In the genomic region with DNA sequence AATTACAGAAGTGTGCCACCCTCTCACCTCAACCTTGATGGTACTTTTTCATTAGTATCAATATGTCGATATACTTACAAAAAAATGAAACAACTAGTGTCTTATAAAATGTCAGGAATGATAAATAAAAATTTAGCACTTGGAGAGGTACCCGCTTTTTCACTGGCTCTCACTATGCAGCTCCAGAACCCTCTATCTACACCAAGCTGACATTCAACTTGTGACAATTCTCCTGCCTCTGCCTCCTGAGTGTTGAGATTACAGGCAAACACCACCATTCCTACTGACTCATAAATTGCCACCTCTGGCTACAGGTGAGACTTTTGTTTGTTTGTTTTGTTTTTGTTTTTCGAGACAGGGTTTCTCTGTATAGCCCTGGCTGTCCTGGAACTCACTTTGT, we compare ENCODE assay signal across 8 mouse cellular contexts. TPM values are rescaled to one million over a fixed set of nuclear protein-coding genes. Genes with fewer than 3 reads are reported as not detected.
DNase-seq lines count a peak whose midpoint lies in the region; ATAC-seq and TF ChIP-seq lines count a peak whose summit lies in the region.

No protein-coding gene starts in this region.

- 0 out of 2 replicates have a peak overlapping the region, but pooled peaks have one; percentile 43 for H3K9ac ChIP-seq in heart, embryonic 11.5 days (ENCODE audit: low read depth, low read length)
- H3K9ac ChIP-seq in forebrain, embryonic 16.5 days (replicated peaks; ENCODE audit: low read depth, low read length), result peak overlapping the region; percentile 32; the same call in 1 of the 2 replicates

- H3K4me3 ChIP-seq in heart, embryonic 11.5 days (ENCODE audit: low read depth, low read length), result peak overlapping the region; percentile 93
- H3K4me3 ChIP-seq in E14TG2a.4 (replicated peaks; ENCODE audit: low read length) (peak overlapping the region; percentile 99), macrophage (ENCODE audit: inconsistent target) (peak overlapping the region; percentile 43)
- peak overlapping the region; percentile 72 for H3K4me3 ChIP-seq in forebrain, embryonic 16.5 days (replicated peaks; ENCODE audit: low read length)

- no peaks in the 10 kb centered on the region for H3K4me1 ChIP-seq in heart, embryonic 11.5 days (ENCODE audit: control insufficient read depth, insufficient read depth, low read length)
- peaks cover 8% of the 10 kb centered on the region for H3K4me1 ChIP-seq in E14TG2a.4 (replicated peaks; ENCODE audit: low read depth, low read length)
- peaks cover 7% of the 10 kb centered on the region for H3K4me1 ChIP-seq in forebrain, embryonic 16.5 days (replicated peaks; ENCODE audit: control insufficient read depth, insufficient read depth, low read length)

- 49% methylated on average over 3 of the region's 3 CpGs for WGBS in heart, embryonic 11.5 days (ENCODE audit: insufficient replicate concordance)
- WGBS in forebrain, embryonic 16.5 days, result 50% methylated on average over 3 of the region's 3 CpGs
- WGBS in macrophage (ENCODE audit: missing documents), result 59% methylated on average over 3 of the region's 3 CpGs

- H3K27me3 ChIP-seq in heart, embryonic 11.5 days (ENCODE audit: control insufficient read depth, insufficient read depth, low read length), result no peaks in the 10 kb centered on the region
- H3K27me3 ChIP-seq in E14TG2a.4 (ENCODE audit: insufficient read depth, low read length), result 0 out of 2 replicates have a peak, but pooled peaks cover 3% of the 10 kb centered on the region
- no peaks in the 10 kb centered on the region for H3K27me3 ChIP-seq in forebrain, embryonic 16.5 days (replicated peaks; ENCODE audit: control insufficient read depth, insufficient read depth, low read length)

- H3K36me3 ChIP-seq in heart, embryonic 11.5 days (ENCODE audit: control insufficient read depth, insufficient read depth, low read length), result no peaks in the 10 kb centered on the region
- peaks cover 7% of the 10 kb centered on the region for H3K36me3 ChIP-seq in E14TG2a.4 (ENCODE audit: insufficient read depth, low read length)
- H3K36me3 ChIP-seq in forebrain, embryonic 16.5 days (ENCODE audit: control insufficient read depth, insufficient read depth), result 0 out of 2 replicates have a peak, but pooled peaks cover 2% of the 10 kb centered on the region
- H3K36me3 ChIP-seq in macrophage (ENCODE audit: inconsistent target), result peaks cover 3% of the 10 kb centered on the region; the same call in 1 of the 2 replicates

- H3K27ac ChIP-seq in heart, embryonic 11.5 days (ENCODE audit: low read depth, low read length), result no peak overlapping the region
- no peak overlapping the region for H3K27ac ChIP-seq in forebrain, embryonic 16.5 days (ENCODE audit: low read length)
- 0 out of 2 replicates have a peak overlapping the region, but pooled peaks have one; percentile 19 for H3K27ac ChIP-seq in macrophage

- no peaks in the 10 kb centered on the region for H3K79me2 ChIP-seq in macrophage (ENCODE audit: inconsistent target)

- peak overlapping the region; percentile 74 for H3K4me2 ChIP-seq in heart, embryonic 11.5 days
- H3K4me2 ChIP-seq in forebrain, embryonic 16.5 days (ENCODE audit: low read length), result peak overlapping the region; percentile 79

- DNase-seq in heart, adult 8-10 months (ENCODE audit: low spot score), result no peak
- DNase-seq in spleen, postnatal 14 days (ENCODE audit: low spot score in 2 of 2), result no peak
- no peak for DNase-seq in gastrocnemius, postnatal 10 days
- DNase-seq in cerebellum, adult 11-12 months, result no peak

- no peaks in the 10 kb centered on the region for H3K9me3 ChIP-seq in heart, embryonic 11.5 days (replicated peaks; ENCODE audit: control insufficient read depth, low read length)
- no peaks in the 10 kb centered on the region for H3K9me3 ChIP-seq in E14TG2a.4 (ENCODE audit: low read length)
- H3K9me3 ChIP-seq in forebrain, embryonic 16.5 days (ENCODE audit: control insufficient read depth, low read length), result no peaks in the 10 kb centered on the region

- no peak for ATAC-seq in heart, embryonic 11.5 days (replicated peaks; ENCODE audit: insufficient number of reproducible peaks, low FRiP score, low TSS enrichment)
- peak; percentile 15; the same call in 1 of the 2 replicates for ATAC-seq in forebrain, embryonic 16.5 days

- no peak for TF ChIP-seq CTCF in E14TG2a.4 (conservative IDR thresholded peaks at IDR 0.05; ENCODE audit: low read length)

RNA-seq across cellular contexts. Expression of a gene that starts 11.4 kb away (rescaled TPM):
- polyA plus RNA-seq in heart, embryonic 11.5 days (2014; fragmentation: Nextera tagmentation; extraction: Ambion mirVana), result 74.3 and 77.2 TPM in 2 replicates
- 100 to 1,000 TPM in 2 of 4 experiments, 10 to 100 TPM in 2; 94.3 to 115 (median 102) TPM for total RNA-seq in heart, adult 8-10 months (2022)
- polyA plus RNA-seq in forebrain, embryonic 16.5 days (2015; fragmentation: Nextera tagmentation; extraction: Ambion mirVana), result 46.5 and 51.4 TPM in 2 replicates
- 10 to 100 TPM in 25 of 26 experiments, 1 to 10 TPM in 1; 7.6 to 29.6 (median 17.7) TPM for total RNA-seq in macrophage (2018; cell fraction: chromatin; rRNA removed)
- total RNA-seq in macrophage (2018; cell fraction: cytosol; rRNA removed), result 10 to 100 TPM; 27.4 to 59.7 (median 38.1) TPM
- total RNA-seq in macrophage (2018; cell fraction: nucleus; rRNA removed), result 10 to 100 TPM; 17.9 to 72.3 (median 34.0) TPM
- polyA plus RNA-seq in macrophage (2018), result 42.7 to 123 TPM (median 50.0 TPM) in 3 replicates
- total RNA-seq in gastrocnemius, postnatal 10 days (2021), result 10 to 100 TPM; 81.0 to 85.2 TPM

RNA-seq across cellular contexts. Expression of a gene that starts 11.5 kb away (rescaled TPM):
- polyA plus RNA-seq in heart, embryonic 11.5 days (2014; fragmentation: Nextera tagmentation; extraction: Ambion mirVana), result 33.7 and 35.5 TPM in 2 replicates
- 10 to 100 TPM; 10.3 to 15.9 (median 13.5) TPM for total RNA-seq in heart, adult 8-10 months (2022)
- 63.7 and 65.0 TPM in 2 replicates for polyA plus RNA-seq in forebrain, embryonic 16.5 days (2015; fragmentation: Nextera tagmentation; extraction: Ambion mirVana)
- 100 to 1,000 TPM in 10 of 26 experiments, 10 to 100 TPM in 16; 56.8 to 125 (median 91.4) TPM for total RNA-seq in macrophage (2018; cell fraction: chromatin; rRNA removed)
- total RNA-seq in macrophage (2018; cell fraction: cytosol; rRNA removed), result 10 to 100 TPM; 12.3 to 23.8 (median 18.5) TPM
- 10 to 100 TPM; 29.0 to 79.5 (median 40.9) TPM for total RNA-seq in macrophage (2018; cell fraction: nucleus; rRNA removed)
- 19.7 to 34.0 TPM (median 19.9 TPM) in 3 replicates for polyA plus RNA-seq in macrophage (2018)
- 10 to 100 TPM; 14.5 to 17.6 TPM for total RNA-seq in gastrocnemius, postnatal 10 days (2021)

RNA-seq across cellular contexts. Expression of a gene that starts 51.1 kb away (rescaled TPM):
- 0.07 and 0.18 TPM in 2 replicates for polyA plus RNA-seq in heart, embryonic 11.5 days (2014; fragmentation: Nextera tagmentation; extraction: Ambion mirVana)
- total RNA-seq in heart, adult 8-10 months (2022), result under 1 TPM; 0.14 to 0.26 (median 0.23) TPM
- polyA plus RNA-seq in forebrain, embryonic 16.5 days (2015; fragmentation: Nextera tagmentation; extraction: Ambion mirVana), result 0.06 and 0.08 TPM in 2 replicates
- total RNA-seq in macrophage (2018; cell fraction: chromatin; rRNA removed), result 10 to 100 TPM in 25 of 26 experiments, 1 to 10 TPM in 1; 4.7 to 61.5 (median 37.4) TPM
- 10 to 100 TPM; 15.6 to 52.4 (median 36.1) TPM for total RNA-seq in macrophage (2018; cell fraction: cytosol; rRNA removed)
- total RNA-seq in macrophage (2018; cell fraction: nucleus; rRNA removed), result 10 to 100 TPM; 13.9 to 70.5 (median 35.9) TPM
- 21.6 to 37.6 TPM (median 28.7 TPM) in 3 replicates for polyA plus RNA-seq in macrophage (2018)
- total RNA-seq in gastrocnemius, postnatal 10 days (2021), result under 1 TPM; 0.05 to 0.09 TPM

RNA-seq across cellular contexts. Expression of a gene that starts 55.4 kb away (rescaled TPM):
- polyA plus RNA-seq in heart, embryonic 11.5 days (2014; fragmentation: Nextera tagmentation; extraction: Ambion mirVana), result 39.3 and 45.2 TPM in 2 replicates
- 10 to 100 TPM; 10.1 to 14.0 (median 13.7) TPM for total RNA-seq in heart, adult 8-10 months (2022)
- 39.8 and 45.2 TPM in 2 replicates for polyA plus RNA-seq in forebrain, embryonic 16.5 days (2015; fragmentation: Nextera tagmentation; extraction: Ambion mirVana)
- total RNA-seq in macrophage (2018; cell fraction: chromatin; rRNA removed), result 100 to 1,000 TPM in 14 of 26 experiments, 10 to 100 TPM in 12; 59.1 to 224 (median 102) TPM
- total RNA-seq in macrophage (2018; cell fraction: cytosol; rRNA removed), result 10 to 100 TPM; 25.2 to 54.0 (median 35.5) TPM
- 100 to 1,000 TPM in 6 of 26 experiments, 10 to 100 TPM in 20; 40.8 to 299 (median 71.2) TPM for total RNA-seq in macrophage (2018; cell fraction: nucleus; rRNA removed)
- polyA plus RNA-seq in macrophage (2018), result 26.3 to 32.2 TPM (median 29.9 TPM) in 3 replicates
- 10 to 100 TPM; 12.8 to 15.1 TPM for total RNA-seq in gastrocnemius, postnatal 10 days (2021)

Comparison
In these comparisons a context has a peak if more than half of its experiments do, and no peak if none do; other contexts are left out.
1. H3K4me3 ChIP-seq: peak in every context shown above with its lines; median percentile 99 in E14TG2a.4; 93 in heart, embryonic 11.5 days; 72 in forebrain, embryonic 16.5 days; 43 in macrophage.
2. RNA of a gene that starts 51.1 kb away (polyA plus RNA-seq): 21.6 to 37.6 TPM in macrophage; 0.06 to 0.08 TPM in forebrain, embryonic 16.5 days and 0.07 to 0.18 TPM in heart, embryonic 11.5 days; every median in the first group is over 10 times any median in the second.